Mouse (Mus musculus) skeletal muscle tissue, adult 2 months (tissue): ENCODE measurements around the gene Gm28230.

Source experiments
- DNase-seq: peaks from one replicate; pipeline ENCODE4 v3.0.0-alpha.2; 2012; ENCODE audit warnings: low read depth, low spot score

The Gm28230 gene

DNA sequence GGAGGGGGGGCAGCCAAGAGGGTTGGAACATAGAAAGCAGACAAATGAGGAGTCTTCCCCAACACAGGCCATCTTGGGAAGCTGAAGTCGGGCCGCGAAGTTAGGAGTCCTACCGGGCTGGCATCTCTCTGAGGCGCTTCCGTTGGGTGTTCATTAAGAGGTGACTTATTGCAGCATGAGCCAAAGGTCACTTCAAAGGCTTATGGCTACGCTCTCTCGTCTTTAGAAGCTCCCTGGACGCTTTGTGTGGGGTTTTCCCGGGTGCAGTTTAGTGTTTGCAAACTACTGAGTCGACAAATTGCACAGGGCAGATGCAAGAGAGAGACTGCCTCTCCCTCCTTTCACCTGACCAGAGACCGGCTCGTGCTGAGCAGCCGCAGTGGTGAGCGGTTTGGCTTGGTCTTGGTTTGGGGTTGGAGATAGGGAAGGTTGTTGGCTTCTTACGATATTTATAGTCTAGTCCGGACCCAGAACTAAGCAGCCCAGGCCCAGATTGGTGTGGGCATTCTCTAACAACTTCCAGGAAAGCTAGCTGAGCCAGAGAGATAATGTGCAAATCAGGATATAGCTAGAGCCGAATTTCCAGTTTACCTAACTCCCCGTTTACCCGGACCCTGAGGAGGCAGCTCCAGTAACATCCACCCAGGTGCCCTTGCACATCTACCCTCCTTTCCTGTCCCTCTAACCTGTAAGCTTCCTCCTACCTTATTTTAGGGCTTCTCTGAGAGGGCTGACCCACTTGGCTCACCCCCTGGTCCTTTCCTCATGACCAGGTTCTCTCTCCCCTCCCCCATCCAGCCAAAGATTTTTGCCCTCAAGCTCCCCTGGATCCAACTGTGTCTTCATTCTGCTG is 12.3 kb downstream of the Gm28230 start:
- DNase-seq, result no peak

DNA sequence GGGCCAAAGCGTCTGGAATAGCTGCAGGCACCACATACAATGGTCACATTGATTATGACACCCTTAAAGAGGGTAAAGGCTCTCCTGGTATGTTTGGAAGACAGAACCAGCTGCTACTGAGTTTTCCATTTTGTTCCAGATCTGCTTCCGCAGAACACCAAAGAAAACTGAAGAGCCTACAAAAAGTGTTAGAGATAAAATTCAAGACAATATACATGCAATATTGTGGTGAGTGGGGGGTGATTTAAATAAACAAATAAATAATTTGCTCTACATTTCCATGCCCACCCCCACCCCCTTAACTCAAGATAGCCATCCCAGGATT is 12.9 kb downstream of the Gm28230 start:
- DNase-seq, result no peak

DNA sequence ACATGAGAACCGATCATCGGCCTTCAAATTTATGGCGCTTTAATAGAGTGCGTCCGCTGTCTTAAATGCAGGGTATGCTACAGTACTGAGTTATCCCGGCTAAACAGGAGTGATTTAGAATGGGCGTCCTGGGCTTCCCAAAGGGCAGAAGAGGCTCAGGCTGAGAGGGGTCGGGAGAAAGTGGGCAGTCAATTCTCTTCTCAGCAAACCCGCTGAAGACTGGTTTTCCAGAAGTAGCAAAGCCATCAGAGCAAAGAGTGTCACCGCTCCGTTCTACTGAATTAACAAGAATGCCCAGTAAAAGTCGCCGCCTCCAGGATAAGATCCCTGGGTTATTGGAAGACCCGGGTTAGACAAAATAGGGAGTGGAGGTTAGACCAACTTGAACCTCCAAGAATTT is 13.3 kb downstream of the Gm28230 start:
- no peak for DNase-seq

DNA sequence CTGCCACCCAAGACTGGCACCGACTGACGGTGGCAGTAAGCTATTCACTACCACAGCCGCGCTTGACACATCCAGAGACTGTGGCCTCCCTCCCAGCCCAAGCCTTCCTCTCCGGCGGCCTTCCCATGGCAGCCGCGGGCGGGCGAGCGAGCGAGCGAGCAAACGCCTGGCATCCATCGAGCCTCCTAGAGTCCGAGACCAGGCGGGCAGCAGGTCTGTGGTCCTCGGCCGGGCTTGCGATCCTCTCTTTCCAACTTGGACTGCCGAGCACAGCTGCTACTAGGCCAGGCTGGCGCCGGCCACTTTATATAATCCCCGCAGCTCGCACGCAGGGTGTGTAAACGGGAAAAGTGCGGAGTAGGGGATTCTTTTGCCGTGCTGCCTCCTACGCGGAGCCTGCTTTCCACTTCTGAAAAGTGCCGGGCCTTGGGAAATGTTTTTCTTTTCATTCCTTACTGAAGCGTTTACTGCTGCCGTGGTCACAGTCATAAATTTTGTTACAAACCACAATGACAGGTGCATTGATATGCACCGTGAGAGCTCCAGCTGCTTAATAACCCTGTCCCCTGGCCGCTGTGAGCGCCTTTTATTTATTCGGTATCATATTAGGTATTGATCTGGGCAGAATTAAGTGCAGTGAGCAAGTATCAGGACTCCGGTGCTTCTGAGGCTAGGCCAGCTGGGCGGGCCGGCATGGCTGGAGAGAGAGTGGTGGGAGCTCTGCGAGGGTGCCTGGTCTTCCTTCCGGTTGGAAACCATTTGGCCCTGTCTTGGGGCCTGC is 14.0 kb downstream of the Gm28230 start:
- no peak for DNase-seq

DNA sequence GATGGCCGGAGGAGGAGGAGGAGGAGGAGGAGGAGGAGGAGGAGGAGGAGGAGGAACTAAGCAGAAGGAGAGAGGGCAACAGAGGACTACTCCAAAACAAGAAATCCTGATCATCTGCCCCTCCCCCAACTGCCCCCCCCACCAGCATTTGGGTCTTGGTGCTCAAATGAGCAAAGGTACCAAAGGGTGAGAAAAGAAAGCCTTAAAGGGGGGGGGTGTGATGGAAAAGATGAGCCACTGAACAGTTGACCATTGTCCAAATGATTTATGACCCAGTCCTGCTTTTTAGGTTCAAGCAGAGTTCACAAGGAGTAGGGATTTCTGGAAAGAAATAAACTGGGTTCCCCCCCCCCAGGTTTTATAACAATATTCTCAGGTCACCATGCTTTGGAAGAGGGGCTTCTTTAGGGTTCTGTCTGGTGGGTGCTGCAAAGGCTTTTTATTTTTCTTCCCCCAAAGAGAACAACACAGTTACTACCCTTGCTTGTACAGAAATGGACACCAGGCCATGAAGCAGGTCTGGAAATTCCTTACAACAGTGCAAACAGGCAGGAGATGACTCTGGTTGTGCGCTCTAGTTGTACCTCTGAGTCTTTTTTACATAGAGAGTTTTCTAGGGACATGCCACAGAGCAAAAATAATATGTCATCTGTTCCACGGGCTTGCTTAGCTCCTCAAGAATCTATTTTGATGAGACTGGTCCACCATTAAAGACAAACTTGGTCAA is 14.9 kb downstream of the Gm28230 start:
- DNase-seq, result no peak

DNA sequence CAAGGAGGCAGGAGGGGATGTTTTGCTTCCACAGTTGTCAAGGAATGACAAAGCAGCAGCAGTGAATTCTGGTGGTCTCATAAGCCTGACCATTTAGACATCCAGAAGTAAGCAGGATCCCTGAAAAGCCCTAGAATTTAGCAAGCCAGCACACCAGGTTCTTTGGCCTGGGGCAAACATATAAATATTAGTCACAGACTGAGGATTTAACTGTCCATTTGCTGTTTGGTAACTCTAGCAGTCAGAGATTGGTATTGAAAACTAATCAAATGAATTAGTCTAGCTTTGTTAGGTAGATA is 15.4 kb downstream of the Gm28230 start:
- DNase-seq, result no peak

DNA sequence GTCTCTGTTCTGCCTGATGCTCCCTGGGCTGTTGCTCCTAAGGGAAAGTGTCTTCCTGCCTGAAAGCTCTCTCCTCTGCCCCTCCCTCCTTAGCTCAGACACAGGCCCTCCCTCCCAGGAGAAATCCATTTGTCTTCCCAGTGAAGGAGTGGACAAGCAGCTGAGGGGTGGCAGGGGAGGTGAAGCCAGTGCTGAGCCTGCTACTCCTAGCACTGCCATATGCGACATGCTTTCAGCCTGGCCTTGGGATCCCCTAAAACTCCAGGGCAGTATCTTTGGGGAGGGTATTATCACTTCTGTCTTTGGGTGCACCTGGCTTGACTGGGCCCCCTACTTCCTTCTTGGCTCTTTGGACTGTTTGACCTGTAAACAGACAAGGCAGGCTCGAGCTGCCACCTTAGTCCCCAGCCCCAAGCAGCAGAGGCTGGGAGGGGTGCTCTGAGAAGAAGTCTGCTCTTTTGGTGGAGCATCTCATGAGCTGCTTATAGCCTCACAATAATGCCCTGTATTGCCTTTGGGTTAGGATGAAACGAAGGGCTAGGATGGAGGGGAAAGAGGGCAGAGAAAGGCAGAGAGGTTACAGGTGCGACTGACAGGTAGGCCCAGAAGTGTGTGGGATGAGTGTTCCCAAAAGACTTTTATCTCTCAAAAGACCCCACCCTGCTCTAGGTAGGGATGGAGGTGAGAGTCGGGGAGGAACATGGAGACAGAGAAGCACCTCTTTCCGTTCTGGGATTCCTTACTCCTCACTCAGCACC is 19.2 kb downstream of the Gm28230 start:
- DNase-seq, result no peak

DNA sequence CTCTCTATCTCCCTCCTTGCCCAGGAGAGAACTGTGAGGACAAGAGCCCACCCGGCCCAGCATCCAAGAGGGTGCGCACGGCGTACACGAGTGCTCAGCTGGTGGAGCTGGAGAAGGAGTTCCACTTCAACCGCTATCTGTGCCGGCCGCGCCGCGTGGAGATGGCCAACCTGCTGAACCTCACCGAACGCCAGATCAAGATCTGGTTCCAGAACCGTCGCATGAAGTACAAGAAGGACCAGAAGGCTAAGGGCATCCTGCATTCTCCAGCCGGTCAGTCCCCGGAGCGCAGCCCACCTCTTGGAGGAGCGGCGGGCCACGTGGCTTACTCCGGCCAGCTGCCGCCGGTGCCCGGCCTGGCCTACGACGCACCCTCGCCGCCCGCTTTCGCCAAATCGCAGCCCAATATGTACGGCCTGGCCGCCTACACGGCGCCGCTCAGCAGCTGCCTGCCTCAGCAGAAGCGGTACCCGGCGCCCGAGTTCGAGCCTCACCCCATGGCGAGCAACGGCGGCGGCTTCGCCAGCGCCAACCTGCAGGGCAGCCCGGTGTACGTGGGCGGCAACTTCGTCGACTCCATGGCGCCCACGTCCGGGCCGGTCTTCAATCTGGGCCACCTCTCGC is 19.9 kb downstream of the Gm28230 start:
- DNase-seq, result no peak

DNA sequence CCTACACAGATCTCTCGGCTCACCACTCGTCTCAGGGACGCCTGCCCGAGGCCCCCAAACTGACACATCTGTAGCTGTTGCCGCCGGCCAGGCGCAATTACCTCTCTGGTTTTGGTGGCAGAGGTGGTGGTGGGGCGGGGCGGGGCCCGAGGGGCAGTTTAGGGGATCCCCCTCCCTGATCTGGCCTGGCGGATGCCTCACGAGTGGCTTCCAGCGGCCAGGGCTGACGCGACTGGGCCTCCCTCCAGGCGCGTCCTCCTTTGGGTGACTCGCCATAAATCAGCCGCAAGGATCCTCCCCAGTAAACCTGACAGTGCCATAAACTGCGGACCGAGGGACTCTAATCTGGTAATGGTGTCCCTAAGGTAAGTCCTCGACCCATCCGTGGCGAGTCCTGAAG is 20.5 kb downstream of the Gm28230 start:
- no peak for DNase-seq

DNA sequence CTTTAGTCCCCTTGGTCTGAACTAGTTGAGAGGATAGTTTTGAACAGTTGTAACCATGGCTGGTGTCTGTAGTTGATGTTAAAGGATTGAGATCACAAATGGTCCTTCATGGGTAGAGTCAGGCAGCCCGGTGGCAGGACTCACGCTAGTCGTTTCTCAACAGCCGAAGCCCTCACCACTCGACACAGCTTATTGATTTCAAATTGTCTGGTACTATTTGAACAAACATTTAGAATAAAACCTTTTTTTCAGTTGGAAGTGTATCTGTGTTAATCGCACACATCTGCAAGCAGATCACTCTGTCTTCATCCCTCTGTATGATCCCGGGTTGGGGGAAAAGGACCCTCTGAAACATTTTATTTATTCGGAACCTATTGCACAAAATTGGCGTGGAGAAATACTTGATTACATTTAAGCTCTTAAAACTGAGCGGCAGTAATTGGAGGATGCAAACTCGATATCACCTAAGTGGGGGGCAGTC is 21.2 kb downstream of the Gm28230 start:
- no peak for DNase-seq

DNA sequence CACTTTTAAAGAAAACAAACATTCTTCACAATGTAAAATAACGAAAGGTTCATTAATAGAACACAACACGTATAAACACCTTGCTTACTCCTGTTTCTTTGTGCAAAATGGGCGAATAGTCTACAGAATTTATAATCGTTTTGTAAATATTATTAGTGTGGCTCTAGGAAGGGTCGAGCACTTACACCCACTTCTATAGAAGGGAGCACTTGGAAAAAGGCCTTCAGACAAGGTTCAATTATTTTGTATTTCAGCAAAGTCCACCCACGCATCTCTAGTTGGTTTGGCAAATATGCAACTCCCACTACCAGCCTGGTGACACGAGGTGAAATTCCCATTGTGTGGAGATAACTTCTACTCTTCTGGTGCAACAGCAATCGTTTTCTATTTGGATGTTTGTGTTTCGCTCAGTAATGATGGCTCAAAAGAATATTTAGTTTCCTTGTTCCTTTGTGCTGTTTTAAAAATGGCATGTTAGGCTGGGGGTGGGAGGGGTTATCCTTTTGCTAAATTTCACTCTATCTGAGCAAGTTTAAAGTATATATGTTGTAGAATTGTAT is 22.0 kb downstream of the Gm28230 start:
- no peak for DNase-seq

DNA sequence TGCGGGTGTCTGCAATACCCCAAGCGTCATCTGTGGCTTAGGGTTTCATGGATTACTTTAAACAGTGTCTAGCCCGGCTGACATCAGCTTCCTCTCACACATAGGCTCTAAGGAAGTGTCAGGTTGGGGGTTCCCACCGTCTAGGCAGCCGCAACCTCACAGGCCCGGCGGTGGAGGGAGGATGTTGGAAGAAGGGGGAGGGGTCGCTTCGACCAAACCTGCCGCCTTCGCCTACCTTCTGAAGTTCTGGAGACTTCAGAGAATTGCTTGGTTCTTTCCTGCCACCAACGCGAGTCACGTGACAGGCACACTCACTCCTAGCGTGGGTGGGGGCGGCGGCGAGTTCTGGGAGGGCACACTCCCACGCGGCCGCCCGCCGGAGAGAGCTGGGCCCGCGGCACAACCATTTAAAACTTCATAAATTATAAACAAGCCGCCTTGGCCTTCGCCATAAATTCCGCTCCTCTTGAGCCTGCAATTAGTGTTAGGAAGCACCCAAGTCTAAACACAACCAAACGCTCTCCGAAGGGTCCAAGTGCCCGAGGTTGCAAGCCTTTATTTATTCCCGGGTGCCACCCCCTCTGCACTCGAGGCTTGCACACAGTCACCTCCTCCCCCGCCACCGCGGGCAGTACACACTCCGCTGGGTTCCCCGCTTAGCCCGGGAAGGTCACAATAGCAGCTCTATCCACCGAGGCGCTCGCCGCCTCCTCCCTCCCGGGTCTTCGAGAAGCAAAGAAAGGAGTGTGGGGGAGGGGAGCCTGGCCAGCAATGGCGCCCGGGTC is 23.0 kb downstream of the Gm28230 start:
- DNase-seq, result no peak

DNA sequence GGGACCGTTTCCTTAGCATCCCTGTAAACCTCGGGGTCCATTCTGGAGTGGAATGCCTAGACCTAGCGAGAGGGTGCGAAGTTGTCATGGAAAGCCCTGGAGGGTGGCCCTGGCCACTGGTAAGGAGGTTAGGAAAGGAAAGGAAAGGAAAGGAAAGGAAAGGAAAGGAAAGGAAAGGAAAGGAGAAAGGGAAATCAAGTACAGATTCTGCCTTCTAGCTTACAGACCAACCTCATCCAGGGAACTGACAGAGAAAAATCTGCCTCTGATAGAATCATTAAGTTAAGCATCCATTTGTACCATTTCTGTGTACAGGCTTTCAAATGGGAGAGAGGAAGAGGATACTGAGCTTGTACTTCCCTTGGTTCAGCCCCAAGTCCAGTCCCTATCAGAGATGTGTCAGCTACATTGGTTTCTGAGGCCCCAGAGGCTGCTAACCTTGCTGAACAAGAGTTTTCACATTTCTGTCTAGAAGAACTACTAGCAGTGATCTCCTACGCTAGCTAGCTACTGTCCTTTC is 24.3 kb downstream of the Gm28230 start:
- no peak for DNase-seq

DNA sequence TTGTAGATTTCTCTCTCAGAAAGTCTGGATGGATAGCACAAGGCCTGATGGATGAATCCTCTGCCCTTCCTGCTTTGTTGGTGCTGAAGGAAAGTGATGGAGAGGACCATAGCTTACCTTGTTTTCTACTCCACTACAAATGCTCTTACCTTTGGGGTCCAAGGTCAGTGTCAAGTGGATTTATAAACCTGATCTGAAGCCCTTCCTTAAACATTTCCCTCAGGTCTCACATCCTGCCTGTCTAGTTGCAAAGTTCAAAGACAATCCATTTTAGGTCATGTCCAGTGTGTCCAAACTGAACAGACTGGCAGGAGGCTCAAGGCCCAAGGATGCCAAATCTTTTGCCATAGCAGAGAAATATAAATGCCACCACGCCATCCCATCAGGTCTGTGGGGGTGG is 25.3 kb downstream of the Gm28230 start:
- no peak for DNase-seq

DNA sequence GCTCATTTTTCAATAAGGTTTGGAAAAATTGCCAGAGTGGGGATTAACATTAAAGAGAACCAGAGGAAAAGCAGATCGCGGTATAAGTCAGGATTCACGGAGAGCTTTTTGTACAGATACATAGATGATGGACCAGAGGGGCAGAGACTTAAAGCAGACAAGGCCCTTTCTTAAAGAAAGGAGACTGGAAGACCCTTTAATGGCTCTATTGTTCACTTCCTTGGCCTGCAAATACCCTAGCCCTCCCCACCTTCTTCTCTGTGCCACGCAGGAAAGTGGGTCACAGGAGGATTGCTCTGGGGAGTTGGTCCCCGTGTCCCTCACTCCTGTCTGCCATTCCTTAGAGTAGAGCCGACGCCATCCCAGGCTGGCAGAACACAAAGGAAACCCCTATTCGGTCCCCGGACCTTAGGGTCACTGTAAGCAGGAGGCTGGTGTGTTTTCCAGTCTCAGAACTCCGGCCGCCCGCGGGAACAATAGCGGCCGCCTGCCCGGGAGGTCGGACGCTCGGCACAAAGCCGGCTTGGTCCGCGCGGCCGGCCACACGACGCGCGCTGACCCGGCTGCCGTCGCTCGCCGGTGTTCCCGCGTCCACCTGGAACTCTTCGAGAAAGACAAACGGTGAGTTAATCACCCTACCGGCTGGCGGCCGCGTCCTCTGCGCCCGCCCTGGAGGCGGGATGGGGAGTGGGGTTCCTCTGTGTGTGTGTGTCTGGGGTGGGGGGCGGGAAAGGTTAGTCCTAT is 26.1 kb downstream of the Gm28230 start:
- no peak for DNase-seq

DNA sequence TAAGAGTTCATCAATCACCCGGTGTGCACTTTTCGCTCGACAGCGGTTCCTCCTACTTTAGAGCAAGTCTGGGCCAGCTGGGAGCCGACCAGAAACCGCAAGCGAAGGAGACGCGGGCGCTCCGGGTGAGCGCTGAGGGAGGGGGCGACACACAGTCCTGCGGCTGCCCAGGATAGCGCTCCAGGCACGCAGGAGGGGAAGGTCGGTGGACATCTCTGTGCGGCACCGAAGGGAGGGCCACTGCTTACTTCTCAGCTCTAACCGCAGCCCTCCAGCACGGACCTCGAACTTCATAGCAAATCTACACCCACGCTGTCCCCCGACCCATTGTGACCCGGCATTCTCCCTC is 26.6 kb downstream of the Gm28230 start:
- no peak for DNase-seq

DNA sequence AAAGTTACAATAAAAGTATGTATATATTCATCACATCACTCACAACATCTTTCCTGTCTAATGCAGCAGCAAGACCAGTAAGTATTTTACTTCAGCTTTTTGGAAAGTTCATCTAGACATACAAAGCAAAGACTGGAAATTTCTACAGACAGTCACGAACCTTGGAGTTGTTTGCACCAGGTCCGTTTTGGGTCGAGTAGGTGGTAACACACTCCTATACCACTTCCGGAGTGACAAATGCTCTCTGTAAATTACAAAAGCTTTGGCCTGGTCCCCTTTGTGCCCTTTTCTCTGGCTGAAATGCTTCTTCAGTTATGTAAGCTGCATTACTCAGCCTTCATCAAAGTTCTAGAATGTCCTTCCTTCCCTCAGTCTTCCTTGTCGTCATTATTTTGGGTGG is 27.2 kb downstream of the Gm28230 start:
- DNase-seq, result no peak

DNA sequence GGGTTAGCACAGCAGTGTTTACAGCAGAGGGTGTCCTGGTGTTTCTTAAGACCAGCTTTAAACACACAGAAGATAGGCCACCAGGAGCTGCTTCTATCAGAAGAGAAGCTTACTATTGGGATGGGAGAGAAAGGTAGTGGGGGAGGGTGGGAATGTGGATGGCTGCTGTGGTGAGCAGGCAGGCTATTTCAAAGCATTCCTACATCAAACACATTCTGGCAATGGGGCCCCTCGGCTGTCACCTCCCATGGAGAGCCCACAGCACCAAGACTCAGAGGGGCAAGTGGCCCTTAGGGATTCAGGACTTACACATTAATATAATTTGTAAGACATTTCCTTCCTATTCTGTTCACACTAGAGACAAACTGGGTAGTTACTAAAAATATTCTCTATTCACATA is 33.6 kb downstream of the Gm28230 start:
- no peak for DNase-seq

DNA sequence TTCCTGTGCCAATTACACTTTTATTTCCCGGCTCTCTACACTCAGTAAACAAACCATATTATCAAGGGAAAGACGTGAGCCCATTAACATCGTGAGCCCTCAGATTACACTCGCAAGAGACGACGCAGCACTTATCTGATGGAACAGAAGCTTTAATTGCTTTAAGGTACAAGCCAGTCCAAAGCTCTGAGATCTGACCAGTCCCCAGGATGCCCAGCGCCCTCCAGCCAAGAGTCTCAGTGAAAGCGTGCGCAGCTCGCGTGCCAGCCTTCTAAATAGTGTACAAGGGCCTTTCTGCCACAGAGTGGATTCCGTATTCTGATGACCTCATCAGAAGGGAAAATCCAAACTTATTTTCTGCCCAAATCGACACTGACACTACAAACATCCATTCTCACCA is 35.4 kb downstream of the Gm28230 start:
- DNase-seq, result no peak
